Mouse (Mus musculus): ENCODE data around the gene Edn2.

GRCm38 (mm10) chr4:120212812-120213211, 51.8 kb downstream of the Edn2 start:
- no peak for TF ChIP-seq CTCF (IDR thresholded peaks at IDR 0.05; ENCODE audit: low read depth, low read length)
- TF ChIP-seq POLR2A (IDR thresholded peaks at IDR 0.05; ENCODE audit: insufficient read depth, low read length): no peak
